Mouse (Mus musculus): Measurements from ENCODE around the gene BC049352. TPM values are rescaled to one million over a fixed set of nuclear protein-coding genes. Genes with fewer than 3 reads are reported as not detected.

The BC049352 gene
- total and polyA plus RNA-seq, 2 experiments from 2014 or later: 0.26 TPM; not detected in 1

GRCm38 (mm10) chr9:45246060-45246459 lies 64.3 kb downstream of the BC049352 start:
- TF ChIP-seq CTCF (IDR thresholded peaks at IDR 0.05): no peak
- DNase-seq (ENCODE audit: low spot score) (no peak), ATAC-seq (ENCODE audit: low FRiP score) (no peak)
- Histone ChIP-seq H3K4me1 (ENCODE audit: insufficient read depth, low read length) (no peaks in the 10 kb centered on the region), H3K4me3 (ENCODE audit: low read depth, low read length) (no peak overlapping the region), H3K9ac (replicated peaks; ENCODE audit: low read length, poor library complexity, severe bottlenecking) (no peak overlapping the region), H3K9me3 (ENCODE audit: low read length) (no peaks in the 10 kb centered on the region), H3K36me3 (ENCODE audit: insufficient read depth, low read length) (no peaks in the 10 kb centered on the region), H3K4me2 (ENCODE audit: low read depth, low read length, poor library complexity, severe bottlenecking) (no peak overlapping the region), H3K27me3 (ENCODE audit: insufficient read depth, low read length) (no peaks in the 10 kb centered on the region), H3K27ac (ENCODE audit: low read depth, low read length) (no peak overlapping the region)
- 87% methylated on average over 6 of the region's 6 CpGs for WGBS

GRCm38 (mm10) chr9:45247536-45247935 lies 65.7 kb downstream of the BC049352 start:
- Histone ChIP-seq H3K4me2 (ENCODE audit: low read depth, low read length, poor library complexity, severe bottlenecking) (no peak overlapping the region), H3K27ac (ENCODE audit: low read depth, low read length) (no peak overlapping the region), H3K9ac (replicated peaks; ENCODE audit: low read length, poor library complexity, severe bottlenecking) (no peak overlapping the region), H3K4me3 (ENCODE audit: low read depth, low read length) (no peak overlapping the region), H3K4me1 (ENCODE audit: insufficient read depth, low read length) (no peaks in the 10 kb centered on the region), H3K9me3 (ENCODE audit: low read length) (no peaks in the 10 kb centered on the region), H3K27me3 (ENCODE audit: insufficient read depth, low read length) (no peaks in the 10 kb centered on the region), H3K36me3 (ENCODE audit: insufficient read depth, low read length) (no peaks in the 10 kb centered on the region)
- DNase-seq (ENCODE audit: low spot score) (no peak), ATAC-seq (ENCODE audit: low FRiP score) (no peak)
- TF ChIP-seq CTCF (IDR thresholded peaks at IDR 0.05): no peak
- WGBS: 71% methylated on average over 2 of the region's 2 CpGs

GRCm38 (mm10) chr9:45250306-45250705 lies 68.5 kb downstream of the BC049352 start:
- WGBS: 88% methylated on average over 7 of the region's 7 CpGs
- Histone ChIP-seq H3K27ac (ENCODE audit: low read depth, low read length) (no peak overlapping the region), H3K27me3 (ENCODE audit: insufficient read depth, low read length) (no peaks in the 10 kb centered on the region), H3K4me3 (ENCODE audit: low read depth, low read length) (no peak overlapping the region), H3K36me3 (ENCODE audit: insufficient read depth, low read length) (no peaks in the 10 kb centered on the region), H3K4me1 (ENCODE audit: insufficient read depth, low read length) (no peaks in the 10 kb centered on the region), H3K4me2 (ENCODE audit: low read depth, low read length, poor library complexity, severe bottlenecking) (no peak overlapping the region), H3K9ac (replicated peaks; ENCODE audit: low read length, poor library complexity, severe bottlenecking) (no peak overlapping the region), H3K9me3 (ENCODE audit: low read length) (no peaks in the 10 kb centered on the region)
- no peak for DNase-seq (ENCODE audit: low spot score)
- no peak for TF ChIP-seq CTCF (IDR thresholded peaks at IDR 0.05)
- ATAC-seq (ENCODE audit: low FRiP score): no peak

GRCm38 (mm10) chr9:45251281-45251680 lies 69.5 kb downstream of the BC049352 start:
- no peak for ATAC-seq (ENCODE audit: low FRiP score)
- Histone ChIP-seq H3K9me3 (ENCODE audit: low read length) (no peaks in the 10 kb centered on the region), H3K27ac (ENCODE audit: low read depth, low read length) (no peak overlapping the region), H3K4me2 (ENCODE audit: low read depth, low read length, poor library complexity, severe bottlenecking) (no peak overlapping the region), H3K27me3 (ENCODE audit: insufficient read depth, low read length) (no peaks in the 10 kb centered on the region), H3K9ac (replicated peaks; ENCODE audit: low read length, poor library complexity, severe bottlenecking) (no peak overlapping the region), H3K4me1 (ENCODE audit: insufficient read depth, low read length) (no peaks in the 10 kb centered on the region), H3K4me3 (ENCODE audit: low read depth, low read length) (no peak overlapping the region), H3K36me3 (ENCODE audit: insufficient read depth, low read length) (no peaks in the 10 kb centered on the region)
- TF ChIP-seq CTCF (IDR thresholded peaks at IDR 0.05): no peak
- WGBS: 88% methylated on average over 3 of the region's 3 CpGs
- DNase-seq (ENCODE audit: low spot score): no peak

- WGBS: 89% methylated on average over 4 of the region's 4 CpGs
- DNase-seq (ENCODE audit: low spot score): no peak
- no peak for ATAC-seq (ENCODE audit: low FRiP score)
Observed at GRCm38 (mm10) chr9:45251990-45252389, 70.2 kb downstream of the BC049352 start.

GRCm38 (mm10) chr9:45252395-45252794 lies 70.6 kb downstream of the BC049352 start:
- H3K27ac ChIP-seq (ENCODE audit: low read depth, low read length): no peak overlapping the region
- H3K36me3 ChIP-seq (ENCODE audit: insufficient read depth, low read length): no peaks in the 10 kb centered on the region
- WGBS: 80% methylated on average over 6 of the region's 6 CpGs
- H3K27me3 ChIP-seq (ENCODE audit: insufficient read depth, low read length): no peaks in the 10 kb centered on the region
- no peaks in the 10 kb centered on the region for H3K9me3 ChIP-seq (ENCODE audit: low read length)
- no peak overlapping the region for H3K4me3 ChIP-seq (ENCODE audit: low read depth, low read length)
- H3K9ac ChIP-seq (replicated peaks; ENCODE audit: low read length, poor library complexity, severe bottlenecking): no peak overlapping the region
- DNase-seq (ENCODE audit: low spot score) (no peak), ATAC-seq (ENCODE audit: low FRiP score) (no peak)
- TF ChIP-seq CTCF (IDR thresholded peaks at IDR 0.05): no peak
- no peak overlapping the region for H3K4me2 ChIP-seq (ENCODE audit: low read depth, low read length, poor library complexity, severe bottlenecking)
- no peaks in the 10 kb centered on the region for H3K4me1 ChIP-seq (ENCODE audit: insufficient read depth, low read length)

More at GRCm38 (mm10) chr9:45251990-45252389, 70.2 kb downstream of the BC049352 start:
- Histone ChIP-seq H3K27me3 (ENCODE audit: insufficient read depth, low read length) (no peaks in the 10 kb centered on the region), H3K4me2 (ENCODE audit: low read depth, low read length, poor library complexity, severe bottlenecking) (no peak overlapping the region), H3K9me3 (ENCODE audit: low read length) (no peaks in the 10 kb centered on the region), H3K4me3 (ENCODE audit: low read depth, low read length) (no peak overlapping the region), H3K4me1 (ENCODE audit: insufficient read depth, low read length) (no peaks in the 10 kb centered on the region), H3K9ac (replicated peaks; ENCODE audit: low read length, poor library complexity, severe bottlenecking) (no peak overlapping the region), H3K36me3 (ENCODE audit: insufficient read depth, low read length) (no peaks in the 10 kb centered on the region), H3K27ac (ENCODE audit: low read depth, low read length) (no peak overlapping the region)
- no peak for TF ChIP-seq CTCF (IDR thresholded peaks at IDR 0.05)
